Mouse (Mus musculus) hindbrain, embryonic 11.5 days (tissue): ENCODE results near the gene Tspo2. TPM values are rescaled to one million over a fixed set of nuclear protein-coding genes. Genes with fewer than 3 reads are reported as not detected.
"Not testable (repeated sequence)": the region's sequence is repeated elsewhere in the genome, so short reads cannot be mapped to it uniquely, and the experiment has no call there.

Experiments used
- ATAC-seq: fragments of 200-750 bp; cut with Nextera tagmentation; 2 replicates; pipeline ENCODE4 v1.8.0; 2017; ENCODE audit warnings: mild to moderate bottlenecking, moderate TSS enrichment, moderate library complexity; ENCODE audit not compliant: low FRiP score
- DNase-seq: peaks from one replicate; pipeline ENCODE4 v3.0.0-alpha.2; 2015; ENCODE audit warnings: low spot score
- H3K27ac ChIP-seq: fragments of 300-500 bp; sonication (generic); 2 replicates; pipeline ENCODE4 v1.5.1; 2014; ENCODE audit warnings: mild to moderate bottlenecking, low read depth, low read length
- H3K27me3 ChIP-seq: fragments of 300-500 bp; sonication (generic); 2 replicates; pipeline ENCODE4 v1.6.1; 2014; ENCODE audit warnings: mild to moderate bottlenecking, low read length, moderate library complexity, mixed read lengths; ENCODE audit not compliant: control insufficient read depth, insufficient read depth
- H3K36me3 ChIP-seq: fragments of 300-500 bp; sonication (generic); 2 replicates; pipeline ENCODE4 v1.6.1; 2014; ENCODE audit warnings: mild to moderate bottlenecking, low read length, moderate library complexity, mixed read lengths; ENCODE audit not compliant: control insufficient read depth, insufficient read depth
- H3K4me1 ChIP-seq: fragments of 300-500 bp; sonication (generic); replicated peaks from 2 replicates; pipeline ENCODE4 v1.6.1; 2014; ENCODE audit warnings: low read length, mixed read lengths; ENCODE audit not compliant: control insufficient read depth, insufficient read depth
- H3K4me2 ChIP-seq: fragments of 300-500 bp; sonication (generic); replicated peaks from 2 replicates; pipeline ENCODE4 v1.6.1; 2014; ENCODE audit warnings: mild to moderate bottlenecking, low read depth, low read length
- H3K4me3 ChIP-seq: fragments of 300-500 bp; sonication (generic); 2 replicates; pipeline ENCODE4 v1.5.1; 2014; ENCODE audit warnings: low read depth, low read length
- H3K9ac ChIP-seq: fragments of 300-500 bp; sonication (generic); 2 replicates; pipeline ENCODE4 v1.6.1; 2014; ENCODE audit warnings: low read depth, low read length
- H3K9me3 ChIP-seq: fragments of 300-500 bp; sonication (generic); 2 replicates; pipeline ENCODE4 v1.6.1; 2016; ENCODE audit warnings: low read length; ENCODE audit not compliant: control insufficient read depth
- WGBS: fragments of 180-500 bp; shearing (Covaris S2); extraction: QIAGEN DNeasy Blood & Tissue Kit; methylation state at CpG from one replicate; pipeline ENCODE4 v1.1.7; 2014; 5-methylcytosine and 5-hydroxymethylcytosine counted together
- polyA plus RNA-seq: library from polyadenylated mRNA; unstranded; fragments of >200 nt; fragmentation: Nextera tagmentation; extraction: Ambion mirVana; gene quantifications from 2 replicates; pipeline ENCODE4 v1.2.1, GENCODE M21; 2014

The Tspo2 gene
- polyA plus RNA-seq, 1 experiment from 2014 or later, result 0.06 TPM

GRCm38 (mm10) chr17:48479952-48480351, 28.6 kb upstream of the Tspo2 start:
- WGBS, result 87% methylated on average over 10 of the region's 10 CpGs
- Histone ChIP-seq H3K4me1 (no peaks in the 10 kb centered on the region), H3K9me3 (no peaks in the 10 kb centered on the region), H3K27ac (no peak overlapping the region), H3K4me2 (no peak overlapping the region), H3K4me3 (no peak overlapping the region), H3K36me3 (no peaks in the 10 kb centered on the region), H3K9ac (no peak overlapping the region), H3K27me3 (no peaks in the 10 kb centered on the region)
- no peak for ATAC-seq
- DNase-seq, result no peak

- Histone ChIP-seq H3K4me3 (no peak overlapping the region), H3K9ac (no peak overlapping the region), H3K4me2 (no peak overlapping the region), H3K27ac (no peak overlapping the region), H3K27me3 (no peaks in the 10 kb centered on the region), H3K4me1 (no peaks in the 10 kb centered on the region), H3K9me3 (no peaks in the 10 kb centered on the region), H3K36me3 (no peaks in the 10 kb centered on the region)
- no peak for ATAC-seq
- 84% methylated on average over 8 of the region's 8 CpGs for WGBS
- no peak for DNase-seq
Measured at GRCm38 (mm10) chr17:48475444-48475843, 24.1 kb upstream of the Tspo2 start.

- not testable (repeated sequence) for H3K27ac ChIP-seq, H3K27me3 ChIP-seq, ATAC-seq, DNase-seq, H3K4me1 ChIP-seq, H3K9me3 ChIP-seq, H3K9ac ChIP-seq, H3K4me2 ChIP-seq, H3K36me3 ChIP-seq, H3K4me3 ChIP-seq
- WGBS, result 85% methylated on average over 6 of the region's 6 CpGs
Measured at GRCm38 (mm10) chr17:48474282-48474681, 23.0 kb upstream of the Tspo2 start.

GRCm38 (mm10) chr17:48467395-48468231, 16.3 kb upstream of the Tspo2 start:
- Histone ChIP-seq H3K27ac (no peak overlapping the region), H3K4me1 (no peaks in the 10 kb centered on the region), H3K9me3 (no peaks in the 10 kb centered on the region), H3K9ac (no peak overlapping the region), H3K27me3 (no peaks in the 10 kb centered on the region), H3K36me3 (no peaks in the 10 kb centered on the region), H3K4me2 (peak overlapping the region; percentile 32), H3K4me3 (peak overlapping the region; percentile 12; the same call in 1 of the 2 replicates)
- 11% methylated on average over 22 of the region's 22 CpGs for WGBS
- DNase-seq (peak; percentile 93), ATAC-seq (peak; percentile 71)

- no peaks in the 10 kb centered on the region for H3K36me3 ChIP-seq
- peak overlapping the region; percentile 12 for H3K4me3 ChIP-seq
- no peaks in the 10 kb centered on the region for H3K9me3 ChIP-seq
- ATAC-seq (peak; percentile 30; the same call in 1 of the 2 replicates), DNase-seq (peak; percentile 29)
- H3K4me2 ChIP-seq, result peak overlapping the region; percentile 32
- no peak overlapping the region for H3K27ac ChIP-seq
- no peak overlapping the region for H3K9ac ChIP-seq
- H3K4me1 ChIP-seq, result no peaks in the 10 kb centered on the region
- 38% methylated on average over 22 of the region's 22 CpGs for WGBS
- H3K27me3 ChIP-seq, result no peaks in the 10 kb centered on the region
Measured at GRCm38 (mm10) chr17:48466769-48467394, 15.6 kb upstream of the Tspo2 start.

GRCm38 (mm10) chr17:48463391-48463790, 12.1 kb upstream of the Tspo2 start:
- Histone ChIP-seq H3K27me3 (no peaks in the 10 kb centered on the region), H3K4me3 (no peak overlapping the region), H3K9me3 (no peaks in the 10 kb centered on the region), H3K36me3 (no peaks in the 10 kb centered on the region), H3K27ac (no peak overlapping the region), H3K4me1 (no peaks in the 10 kb centered on the region), H3K4me2 (no peak overlapping the region), H3K9ac (no peak overlapping the region)
- ATAC-seq (no peak), DNase-seq (no peak)
- 95% methylated on average over 4 of the region's 4 CpGs for WGBS

GRCm38 (mm10) chr17:48462096-48462495, 10.8 kb upstream of the Tspo2 start:
- ATAC-seq, result no peak

GRCm38 (mm10) chr17:48457971-48458653, 6.8 kb upstream of the Tspo2 start:
- no peak for DNase-seq
- Histone ChIP-seq H3K4me2 (no peak overlapping the region), H3K27me3 (no peaks in the 10 kb centered on the region), H3K4me3 (no peak overlapping the region), H3K4me1 (0 out of 2 replicates have a peak, but pooled peaks cover 2% of the 10 kb centered on the region), H3K36me3 (no peaks in the 10 kb centered on the region), H3K27ac (no peak overlapping the region), H3K9ac (no peak overlapping the region), H3K9me3 (no peaks in the 10 kb centered on the region)
- ATAC-seq, result no peak
- WGBS, result 89% methylated on average over 13 of the region's 13 CpGs

More at GRCm38 (mm10) chr17:48462096-48462495, 10.8 kb upstream of the Tspo2 start:
- no peak overlapping the region for H3K4me3 ChIP-seq
- no peaks in the 10 kb centered on the region for H3K27me3 ChIP-seq
- H3K9me3 ChIP-seq, result no peaks in the 10 kb centered on the region
- WGBS, result 95% methylated on average over 13 of the region's 13 CpGs
- no peak overlapping the region for H3K27ac ChIP-seq
- no peak for DNase-seq
- H3K4me1 ChIP-seq, result no peaks in the 10 kb centered on the region
- H3K4me2 ChIP-seq, result no peak overlapping the region
- H3K9ac ChIP-seq, result no peak overlapping the region
- no peaks in the 10 kb centered on the region for H3K36me3 ChIP-seq
